17 mouse cellular contexts compared by ENCODE assay signal in the genomic region with DNA sequence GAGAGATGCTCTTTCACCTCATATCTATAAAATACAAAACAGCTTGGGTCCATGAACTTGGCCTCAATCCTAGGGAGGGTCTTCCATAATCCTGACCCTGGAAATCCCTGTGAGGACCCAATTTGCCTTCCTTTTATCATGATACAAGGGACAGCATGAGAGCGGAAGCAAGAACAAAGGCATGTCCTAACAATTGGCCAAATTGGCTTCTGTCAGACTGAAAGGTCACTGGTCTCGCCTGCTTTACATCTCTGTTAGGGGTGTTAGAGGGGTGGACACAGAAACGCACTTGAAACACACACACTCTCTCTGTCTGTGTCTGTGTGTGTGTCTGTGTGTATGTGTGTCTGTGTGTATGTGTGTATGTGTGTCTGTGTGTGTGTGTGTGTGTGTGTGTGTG.
"Had no signal": no experiment of that assay in that cellular context is flagged by ENCODE, and none has a peak within 500 bp of the region (broad histone marks: within the 10 kb centered on the region; RNA-seq: fewer than 3 reads in every experiment).

No protein-coding gene starts in this region.

- H3K36me3 ChIP-seq: lung, embryonic 15.5 days; midbrain, embryonic 12.5 days; neural tube, embryonic 12.5 days; stomach, embryonic 15.5 days had no signal

- H3K27me3 ChIP-seq: lung, embryonic 15.5 days; megakaryocyte, embryonic 14.5 days; stomach, embryonic 15.5 days had no signal

- H3K9ac ChIP-seq: liver, postnatal 0 days; lung, embryonic 15.5 days; midbrain, embryonic 12.5 days; neural tube, embryonic 12.5 days; stomach, embryonic 15.5 days had no signal

- H3K4me2 ChIP-seq: lung, embryonic 15.5 days; midbrain, embryonic 12.5 days; neural tube, embryonic 12.5 days; stomach, embryonic 15.5 days had no signal

- DNase-seq: liver, postnatal 0 days; lung, adult 2 months; lung, postnatal 14 days; lung, postnatal 36 days; midbrain, embryonic 14.5 days; right cerebral cortex, postnatal 14 days; thymus, adult 2 months; thymus, postnatal 25 days; thymus, postnatal 4 days had no signal

- H3K4me1 ChIP-seq: megakaryocyte, embryonic 14.5 days; neural tube, embryonic 12.5 days; stomach, embryonic 15.5 days had no signal

- H3K9me3 ChIP-seq: lung, embryonic 15.5 days; megakaryocyte, embryonic 14.5 days; midbrain, embryonic 12.5 days; neural tube, embryonic 12.5 days; stomach, embryonic 15.5 days had no signal

- ATAC-seq: liver, postnatal 0 days; lung, postnatal 0 days had no signal

- H3K27ac ChIP-seq: lung, embryonic 15.5 days; macrophage; midbrain, embryonic 12.5 days; neural tube, embryonic 12.5 days; stomach, embryonic 15.5 days; stomach, postnatal 0 days had no signal

- H3K4me3 ChIP-seq: lung, embryonic 15.5 days; megakaryocyte, embryonic 14.5 days; midbrain, embryonic 12.5 days; neural tube, embryonic 12.5 days; stomach, embryonic 15.5 days had no signal
